25 mouse cellular contexts compared by ENCODE assay signal in genomic region chr3:89948021-89948420, GRCm38 (mm10). TPM values are rescaled to one million over a fixed set of nuclear protein-coding genes. Genes with fewer than 3 reads are reported as not detected.
DNase-seq lines count a peak whose midpoint lies in the region; ATAC-seq and TF ChIP-seq lines count a peak whose summit lies in the region.
"Had no signal": no experiment of that assay in that cellular context is flagged by ENCODE, and none has a peak within 500 bp of the region (broad histone marks: within the 10 kb centered on the region; RNA-seq: fewer than 3 reads in every experiment).

No protein-coding gene starts in this region.

- no peak for TF ChIP-seq POLR2A in liver, adult 2 months (IDR thresholded peaks at IDR 0.05; ENCODE audit: extremely low read depth, insufficient read depth, low read length)
- no peak for TF ChIP-seq POLR2A in CH12.LX (IDR thresholded peaks at IDR 0.05; ENCODE audit: low read depth, low read length)
- TF ChIP-seq POLR2A in MEL (IDR thresholded peaks at IDR 0.05; ENCODE audit: control insufficient read depth in 1 of 2, insufficient read depth in 1 of 2, low read depth in 1 of 2, low read length in 2 of 2, poor library complexity in 1 of 2) = no peak

- H3K4me1 ChIP-seq in hindbrain, postnatal 0 days (ENCODE audit: insufficient read depth, low read length) = no peaks in the 10 kb centered on the region
- no peaks in the 10 kb centered on the region for H3K4me1 ChIP-seq in hindbrain, embryonic 13.5 days (replicated peaks)
- H3K4me1 ChIP-seq in liver, adult 2 months (ENCODE audit: control insufficient read depth, insufficient read depth, low read length) = no peaks in the 10 kb centered on the region
- H3K4me1 ChIP-seq in liver, postnatal 0 days (ENCODE audit: insufficient read depth) = no peaks in the 10 kb centered on the region
- H3K4me1 ChIP-seq in CH12.LX (ENCODE audit: control insufficient read depth in 1 of 2, insufficient read depth in 2 of 2) (no peaks in the 10 kb centered on the region), MEL (ENCODE audit: control insufficient read depth in 1 of 2, insufficient read depth in 2 of 2, low read length in 2 of 2) (no peaks in the 10 kb centered on the region)
- H3K4me1 ChIP-seq: embryonic facial prominence, embryonic 10.5 days; embryonic facial prominence, embryonic 15.5 days; forebrain, embryonic 12.5 days; limb, embryonic 12.5 days; midbrain, embryonic 12.5 days; neural tube, embryonic 15.5 days; stomach, embryonic 15.5 days had no signal

- no peaks in the 10 kb centered on the region for H3K79me2 ChIP-seq in liver, adult 2 months (ENCODE audit: control insufficient read depth, insufficient read depth, low read length)
- H3K79me2 ChIP-seq in CH12.LX (replicated peaks; ENCODE audit: control insufficient read depth, extremely low read depth, insufficient read depth, poor library complexity, severe bottlenecking) = no peaks in the 10 kb centered on the region
- no peaks in the 10 kb centered on the region for H3K79me2 ChIP-seq in MEL (ENCODE audit: control insufficient read depth, insufficient read depth, low read length, poor library complexity)

- H3K9me3 ChIP-seq in hindbrain, postnatal 0 days (ENCODE audit: low read length) = no peaks in the 10 kb centered on the region
- no peaks in the 10 kb centered on the region for H3K9me3 ChIP-seq in hindbrain, embryonic 13.5 days
- H3K9me3 ChIP-seq in liver, postnatal 0 days (ENCODE audit: low read length) = no peaks in the 10 kb centered on the region
- no peaks in the 10 kb centered on the region for H3K9me3 ChIP-seq in CH12.LX (replicated peaks; ENCODE audit: low read length)
- no peaks in the 10 kb centered on the region for H3K9me3 ChIP-seq in MEL (replicated peaks; ENCODE audit: insufficient read depth, low read length)
- H3K9me3 ChIP-seq: embryonic facial prominence, embryonic 10.5 days; embryonic facial prominence, embryonic 15.5 days; forebrain, embryonic 12.5 days; heart, embryonic 15.5 days; limb, embryonic 12.5 days; midbrain, embryonic 12.5 days; neural tube, embryonic 15.5 days; stomach, embryonic 15.5 days had no signal

- in situ Hi-C loops in CH12.LX (cut with MboI; ENCODE audit: low pct_ligation_motif_present, low pct_unique_long_range_greater_than_20kb, low sequenced_read_pairs) = no loop called here

- H3K27me3 ChIP-seq in hindbrain, postnatal 0 days (ENCODE audit: insufficient read depth, low read length) = no peaks in the 10 kb centered on the region
- no peaks in the 10 kb centered on the region for H3K27me3 ChIP-seq in hindbrain, embryonic 13.5 days
- no peaks in the 10 kb centered on the region for H3K27me3 ChIP-seq in liver, adult 2 months (ENCODE audit: control insufficient read depth, insufficient read depth, low read length)
- H3K27me3 ChIP-seq in liver, postnatal 0 days (ENCODE audit: insufficient read depth, low read length) = no peaks in the 10 kb centered on the region
- H3K27me3 ChIP-seq in CH12.LX (replicated peaks) = no peaks in the 10 kb centered on the region
- H3K27me3 ChIP-seq in MEL (ENCODE audit: control insufficient read depth in 1 of 2, insufficient read depth in 2 of 2, low read length in 2 of 2) = no peaks in the 10 kb centered on the region
- H3K27me3 ChIP-seq: embryonic facial prominence, embryonic 15.5 days; forebrain, embryonic 12.5 days; heart, embryonic 15.5 days; limb, embryonic 12.5 days; midbrain, embryonic 12.5 days; neural tube, embryonic 15.5 days; stomach, embryonic 15.5 days had no signal

- dilution Hi-C loops in CH12.LX (cut with MboI; ENCODE audit: extremely low pct_ligation_motif_present, extremely low pct_unique_long_range_greater_than_20kb, low sequenced_read_pairs) = no loop called here

- 86% methylated on average over 11 of the region's 11 CpGs for WGBS in hindbrain, postnatal 0 days
- 86% methylated on average over 11 of the region's 11 CpGs for WGBS in hindbrain, embryonic 13.5 days
- WGBS in liver, adult 2 months = 95% methylated on average over 11 of the region's 11 CpGs
- WGBS in liver, postnatal 0 days (ENCODE audit: insufficient replicate concordance) = 88% methylated on average over 11 of the region's 11 CpGs

- no peak for DNase-seq in hindbrain, postnatal 0 days (ENCODE audit: low spot score)
- DNase-seq in liver, adult 2 months (ENCODE audit: extremely low read depth, low read depth, low spot score) = no peak
- DNase-seq in liver, postnatal 0 days = no peak
- DNase-seq in CH12.LX (ENCODE audit: extremely low read depth) (no peak), MEL (ENCODE audit: low read depth, low spot score) (no peak)
- no peak for DNase-seq in lung, postnatal 36 days
- no peak for DNase-seq in spleen, postnatal 36 days (ENCODE audit: low spot score in 2 of 2)
- DNase-seq: adrenal gland, postnatal 36 days; gastrocnemius, postnatal 14 days; kidney, adult 18-20 months; kidney, postnatal 10 days; retina, postnatal 1 day; thymus, postnatal 14 days had no signal

- TF ChIP-seq CTCF in hindbrain, postnatal 0 days (IDR thresholded peaks at IDR 0.05; ENCODE audit: low read depth) = 0 out of 2 replicates have a peak, but pooled peaks have one; percentile 15
- TF ChIP-seq CTCF in liver, adult 2 months (IDR thresholded peaks at IDR 0.05; ENCODE audit: low read depth, low read length) = 0 out of 2 replicates have a peak, but pooled peaks have one; percentile 2
- no peak for TF ChIP-seq CTCF in liver, postnatal 0 days (IDR thresholded peaks at IDR 0.05; ENCODE audit: low read depth)
- peak in 1 of 2 experiments; percentile 37; a peak in 2 of 4 replicates for TF ChIP-seq CTCF in CH12.LX (conservative IDR thresholded peaks at IDR 0.05 in 1 of 2, IDR thresholded peaks at IDR 0.05 in 1 of 2; ENCODE audit: low read depth in 2 of 2, low read length in 2 of 2)
- TF ChIP-seq CTCF in MEL (IDR thresholded peaks at IDR 0.05 in 2 of 3, conservative IDR thresholded peaks at IDR 0.05 in 1 of 3; ENCODE audit: control insufficient read depth in 1 of 3, insufficient read depth in 1 of 3, low read depth in 2 of 3, low read length in 3 of 3, poor library complexity in 1 of 3, severe bottlenecking in 1 of 3) = peak in 2 of 3 experiments; percentile 33 to 46; a peak in 4 of 6 replicates

- ATAC-seq in hindbrain, postnatal 0 days = no peak
- no peak for ATAC-seq in hindbrain, embryonic 13.5 days (ENCODE audit: low FRiP score)
- ATAC-seq in liver, postnatal 0 days = no peak

- no peak overlapping the region for H3K4me2 ChIP-seq in hindbrain, postnatal 0 days (ENCODE audit: low read depth, low read length)
- no peak overlapping the region for H3K4me2 ChIP-seq in hindbrain, embryonic 13.5 days
- no peak overlapping the region for H3K4me2 ChIP-seq in liver, postnatal 0 days (ENCODE audit: low read depth, low read length)
- H3K4me2 ChIP-seq in CH12.LX (ENCODE audit: insufficient read depth, low read depth, poor library complexity, severe bottlenecking) = no peak overlapping the region
- H3K4me2 ChIP-seq: embryonic facial prominence, embryonic 15.5 days; forebrain, embryonic 12.5 days; heart, embryonic 15.5 days; limb, embryonic 12.5 days; liver, embryonic 11.5 days; lung, embryonic 14.5 days; midbrain, embryonic 12.5 days; neural tube, embryonic 15.5 days; stomach, embryonic 15.5 days had no signal

- no peak for TF ChIP-seq EP300 in liver, postnatal 0 days (IDR thresholded peaks at IDR 0.05; ENCODE audit: low read depth)
- TF ChIP-seq EP300 in CH12.LX (IDR thresholded peaks at IDR 0.05; ENCODE audit: low read length) (no peak), MEL (IDR thresholded peaks at IDR 0.05; ENCODE audit: low read depth in 1 of 2, low read length in 2 of 2) (no peak)

- H3K36me3 ChIP-seq in hindbrain, postnatal 0 days (ENCODE audit: insufficient read depth, low read length) = peaks cover 87% of the 10 kb centered on the region
- H3K36me3 ChIP-seq in hindbrain, embryonic 13.5 days = peaks cover 100% of the 10 kb centered on the region
- no peaks in the 10 kb centered on the region for H3K36me3 ChIP-seq in liver, adult 2 months (ENCODE audit: control insufficient read depth, insufficient read depth, low read length)
- peaks cover 54% of the 10 kb centered on the region for H3K36me3 ChIP-seq in liver, postnatal 0 days (replicated peaks; ENCODE audit: insufficient read depth, low read length)
- H3K36me3 ChIP-seq in CH12.LX (replicated peaks in 1 of 2; ENCODE audit: control insufficient read depth in 1 of 2, insufficient read depth in 1 of 2, low read length in 1 of 2) = peaks cover 85 to 98% of the 10 kb centered on the region in 2 experiments
- peaks cover 0 to 14% of the 10 kb centered on the region in 2 experiments; a peak in 2 of 4 replicates for H3K36me3 ChIP-seq in MEL (ENCODE audit: control insufficient read depth in 1 of 2, insufficient read depth in 2 of 2, low read length in 2 of 2)

- no peak overlapping the region for H3K9ac ChIP-seq in hindbrain, postnatal 0 days (replicated peaks; ENCODE audit: low read length)
- H3K9ac ChIP-seq in hindbrain, embryonic 13.5 days = no peak overlapping the region
- H3K9ac ChIP-seq in liver, adult 2 months (ENCODE audit: low read depth, low read length) = no peak overlapping the region
- no peak overlapping the region for H3K9ac ChIP-seq in liver, postnatal 0 days (replicated peaks)
- H3K9ac ChIP-seq in CH12.LX (ENCODE audit: insufficient read depth, low read depth) = no peak overlapping the region
- no peak overlapping the region for H3K9ac ChIP-seq in MEL (ENCODE audit: control insufficient read depth, low read depth, low read length, poor library complexity, severe bottlenecking)
- H3K9ac ChIP-seq: embryonic facial prominence, embryonic 15.5 days; forebrain, embryonic 12.5 days; heart, embryonic 15.5 days; limb, embryonic 12.5 days; lung, embryonic 14.5 days; midbrain, embryonic 12.5 days; neural tube, embryonic 15.5 days; stomach, embryonic 15.5 days had no signal

- TF ChIP-seq RAD21 in CH12.LX (IDR thresholded peaks at IDR 0.05; ENCODE audit: low read depth, low read length) = peak; percentile 16
- TF ChIP-seq RAD21 in MEL (IDR thresholded peaks at IDR 0.05; ENCODE audit: low read depth, low read length) = no peak; the same call in 1 of the 2 replicates

- no peak overlapping the region for H3K4me3 ChIP-seq in hindbrain, postnatal 0 days (ENCODE audit: low read length)
- H3K4me3 ChIP-seq in hindbrain, embryonic 13.5 days = no peak overlapping the region
- no peak overlapping the region for H3K4me3 ChIP-seq in liver, adult 2 months (ENCODE audit: insufficient read depth, low read depth, low read length)
- no peak overlapping the region for H3K4me3 ChIP-seq in liver, postnatal 0 days (ENCODE audit: low read depth, low read length)
- H3K4me3 ChIP-seq in CH12.LX (replicated peaks in 1 of 3; ENCODE audit: low read depth in 2 of 3, low read length in 2 of 3, poor library complexity in 1 of 3) (no peak overlapping the region), MEL (ENCODE audit: control insufficient read depth in 1 of 2, insufficient read depth in 1 of 2, low read depth in 2 of 2, low read length in 2 of 2) (no peak overlapping the region)
- H3K4me3 ChIP-seq: embryonic facial prominence, embryonic 10.5 days; embryonic facial prominence, embryonic 15.5 days; forebrain, embryonic 12.5 days; heart, embryonic 15.5 days; left cerebral cortex, adult 2 months; limb, embryonic 12.5 days; midbrain, embryonic 12.5 days; neural tube, embryonic 15.5 days; stomach, embryonic 15.5 days had no signal

- H3K27ac ChIP-seq in hindbrain, postnatal 0 days = no peak overlapping the region
- no peak overlapping the region for H3K27ac ChIP-seq in hindbrain, embryonic 13.5 days
- H3K27ac ChIP-seq in liver, adult 2 months (replicated peaks; ENCODE audit: insufficient read depth, low read depth, low read length) = no peak overlapping the region
- no peak overlapping the region for H3K27ac ChIP-seq in liver, postnatal 0 days (ENCODE audit: low read depth)
- H3K27ac ChIP-seq in CH12.LX (ENCODE audit: insufficient read depth, low read depth) (no peak overlapping the region), MEL (ENCODE audit: control insufficient read depth, low read depth, low read length) (no peak overlapping the region)
- H3K27ac ChIP-seq: embryonic facial prominence, embryonic 10.5 days; embryonic facial prominence, embryonic 15.5 days; forebrain, embryonic 12.5 days; heart, embryonic 15.5 days; left cerebral cortex, adult 2 months; limb, embryonic 12.5 days; midbrain, embryonic 12.5 days; neural tube, embryonic 15.5 days; stomach, embryonic 15.5 days had no signal

RNA-seq across cellular contexts. Expression of gene Atp8b2, which starts 15.3 kb away (rescaled TPM):
- 63.0 and 83.5 TPM in 2 replicates for total RNA-seq in hindbrain, postnatal 0 days (2014; rRNA removed)
- polyA plus RNA-seq in hindbrain, postnatal 0 days (2015; fragmentation: Nextera tagmentation; extraction: Ambion mirVana) = 9.8 and 10.9 TPM in 2 replicates
- polyA plus RNA-seq in hindbrain, embryonic 13.5 days (2015; fragmentation: Nextera tagmentation; extraction: Ambion mirVana) = 13.4 TPM in 2 replicates
- total RNA-seq in liver, adult 2 months (2014; rRNA removed) = 2.3 and 2.6 TPM in 2 replicates
- polyA plus RNA-seq in liver, adult 2 months (2012; rRNA removed) = 2.2 and 4.0 TPM in 2 replicates
- 0.88 and 1.4 TPM in 2 replicates for polyA plus RNA-seq in liver, postnatal 0 days (2015; fragmentation: Nextera tagmentation; extraction: Ambion mirVana)
- total RNA-seq in CH12.LX (2012; rRNA removed) = 35.8 and 51.8 TPM in 2 replicates
- total RNA-seq in CH12.LX (2014; rRNA removed) = 33.2 and 34.2 TPM in 2 replicates
- polyA plus RNA-seq in CH12.LX (2012; ENCODE audit: insufficient read length, low read depth) = 31.3 and 44.4 TPM in 2 replicates
- 26.2 and 27.1 TPM in 2 replicates for total RNA-seq in MEL (2012; rRNA removed)
- polyA plus RNA-seq in MEL (2012; ENCODE audit: insufficient read depth in 1 of 2, insufficient read length in 2 of 2, low read depth in 1 of 2, low replicate concordance in 2 of 2, missing spikeins in 1 of 2) = 10 to 100 TPM in 1 of 2 experiments, not detected in 1; 44.7 TPM

RNA-seq across cellular contexts. Expression of gene Il6ra, which starts 35.0 kb away (rescaled TPM):
- total RNA-seq in hindbrain, postnatal 0 days (2014; rRNA removed) = 0.68 and 1.8 TPM in 2 replicates
- polyA plus RNA-seq in hindbrain, postnatal 0 days (2015; fragmentation: Nextera tagmentation; extraction: Ambion mirVana) = 2.1 and 2.4 TPM in 2 replicates
- 0.98 and 1.1 TPM in 2 replicates for polyA plus RNA-seq in hindbrain, embryonic 13.5 days (2015; fragmentation: Nextera tagmentation; extraction: Ambion mirVana)
- 15.4 and 19.7 TPM in 2 replicates for total RNA-seq in liver, adult 2 months (2014; rRNA removed)
- polyA plus RNA-seq in liver, adult 2 months (2012; rRNA removed) = 10.1 and 10.5 TPM in 2 replicates
- polyA plus RNA-seq in liver, postnatal 0 days (2015; fragmentation: Nextera tagmentation; extraction: Ambion mirVana) = 10.2 and 11.8 TPM in 2 replicates
- 1.4 and 2.2 TPM in 2 replicates for total RNA-seq in CH12.LX (2012; rRNA removed)
- total RNA-seq in CH12.LX (2014; rRNA removed) = 1.4 and 1.6 TPM in 2 replicates
- 4.4 and 4.8 TPM in 2 replicates for polyA plus RNA-seq in CH12.LX (2012; ENCODE audit: insufficient read length, low read depth)
- total RNA-seq in MEL (2012; rRNA removed) = 0.13 and 0.15 TPM in 2 replicates
- 1 to 10 TPM in 1 of 2 experiments, not detected in 1; 3.4 TPM for polyA plus RNA-seq in MEL (2012; ENCODE audit: insufficient read depth in 1 of 2, insufficient read length in 2 of 2, low read depth in 1 of 2, low replicate concordance in 2 of 2, missing spikeins in 1 of 2)

RNA-seq across cellular contexts. Expression of gene Hax1, which starts 50.6 kb away (rescaled TPM):
- 41.6 and 43.7 TPM in 2 replicates for total RNA-seq in hindbrain, postnatal 0 days (2014; rRNA removed)
- polyA plus RNA-seq in hindbrain, postnatal 0 days (2015; fragmentation: Nextera tagmentation; extraction: Ambion mirVana) = 74.1 and 81.6 TPM in 2 replicates
- polyA plus RNA-seq in hindbrain, embryonic 13.5 days (2015; fragmentation: Nextera tagmentation; extraction: Ambion mirVana) = 127 and 129 TPM in 2 replicates
- total RNA-seq in liver, adult 2 months (2014; rRNA removed) = 82.1 and 86.1 TPM in 2 replicates
- polyA plus RNA-seq in liver, adult 2 months (2012; rRNA removed) = 68.6 and 70.2 TPM in 2 replicates
- 95.6 and 99.6 TPM in 2 replicates for polyA plus RNA-seq in liver, postnatal 0 days (2015; fragmentation: Nextera tagmentation; extraction: Ambion mirVana)
- total RNA-seq in CH12.LX (2012; rRNA removed) = 268 and 353 TPM in 2 replicates
- 294 and 302 TPM in 2 replicates for total RNA-seq in CH12.LX (2014; rRNA removed)
- polyA plus RNA-seq in CH12.LX (2012; ENCODE audit: insufficient read length, low read depth) = 304 and 319 TPM in 2 replicates
- 232 and 318 TPM in 2 replicates for total RNA-seq in MEL (2012; rRNA removed)
- polyA plus RNA-seq in MEL (2012; ENCODE audit: insufficient read depth in 1 of 2, insufficient read length in 2 of 2, low read depth in 1 of 2, low replicate concordance in 2 of 2, missing spikeins in 1 of 2) = 100 to 1,000 TPM in 1 of 2 experiments, not detected in 1; 322 TPM
